Mouse (Mus musculus): ENCODE results near the gene Pias4.

Gene Pias4

GRCm38 (mm10) chr10:81168521-81169244 lies 960 bp upstream of the Pias4 start:
- peak; percentile 91 for DNase-seq

GRCm38 (mm10) chr10:81168087-81168431 lies 336 bp upstream of the Pias4 start:
- DNase-seq: no peak

- DNase-seq: no peak
Observed at GRCm38 (mm10) chr10:81165118-81165517, 2.6 kb downstream of the Pias4 start.

- no peak for DNase-seq
Observed at GRCm38 (mm10) chr10:81162318-81162652, 5.4 kb downstream of the Pias4 start.

GRCm38 (mm10) chr10:81161602-81162317 lies 6.0 kb downstream of the Pias4 start:
- peak; percentile 46 for DNase-seq

GRCm38 (mm10) chr10:81154736-81155135 lies 13.0 kb downstream of the Pias4 start:
- no peak for DNase-seq

- DNase-seq: no peak
Observed at GRCm38 (mm10) chr10:81154313-81154712, 13.4 kb downstream of the Pias4 start.

GRCm38 (mm10) chr10:81152609-81153008 lies 15.1 kb downstream of the Pias4 start:
- DNase-seq: no peak

- no peak for DNase-seq
Observed at GRCm38 (mm10) chr10:81151261-81151660, 16.5 kb downstream of the Pias4 start.

GRCm38 (mm10) chr10:81146296-81146695 lies 21.4 kb downstream of the Pias4 start:
- DNase-seq: no peak

- DNase-seq: no peak
Observed at GRCm38 (mm10) chr10:81145778-81146177, 21.9 kb downstream of the Pias4 start.

GRCm38 (mm10) chr10:81145307-81145706 lies 22.4 kb downstream of the Pias4 start:
- no peak for DNase-seq

- DNase-seq: no peak
Observed at GRCm38 (mm10) chr10:81144667-81145066, 23.1 kb downstream of the Pias4 start.

GRCm38 (mm10) chr10:81143845-81144437 lies 23.8 kb downstream of the Pias4 start:
- DNase-seq: no peak

- DNase-seq: no peak
Observed at GRCm38 (mm10) chr10:81143157-81143633, 24.5 kb downstream of the Pias4 start.

GRCm38 (mm10) chr10:81142551-81142981 lies 25.2 kb downstream of the Pias4 start:
- no peak for DNase-seq

GRCm38 (mm10) chr10:81141455-81142210 lies 26.1 kb downstream of the Pias4 start:
- DNase-seq: no peak

- no peak for DNase-seq
Observed at GRCm38 (mm10) chr10:81140717-81141454, 26.8 kb downstream of the Pias4 start.

- no peak for DNase-seq
Observed at GRCm38 (mm10) chr10:81140005-81140404, 27.7 kb downstream of the Pias4 start.

GRCm38 (mm10) chr10:81139529-81139846 lies 28.2 kb downstream of the Pias4 start:
- no peak for DNase-seq

- DNase-seq: no peak
Observed at GRCm38 (mm10) chr10:81138821-81139528, 28.7 kb downstream of the Pias4 start.
